Mouse (Mus musculus): ENCODE data around the gene Csf2rb. TPM values are rescaled to one million over a fixed set of nuclear protein-coding genes. Genes with fewer than 3 reads are reported as not detected.

The Csf2rb gene
- 0.50 TPM for polyA plus RNA-seq (2014; fragmentation: Illumina TruSeq; extraction: RNeasy Lipid Tissue Mini Kit (QIAGEN cat#74804); ENCODE audit: low read depth, low replicate concordance)

DNA sequence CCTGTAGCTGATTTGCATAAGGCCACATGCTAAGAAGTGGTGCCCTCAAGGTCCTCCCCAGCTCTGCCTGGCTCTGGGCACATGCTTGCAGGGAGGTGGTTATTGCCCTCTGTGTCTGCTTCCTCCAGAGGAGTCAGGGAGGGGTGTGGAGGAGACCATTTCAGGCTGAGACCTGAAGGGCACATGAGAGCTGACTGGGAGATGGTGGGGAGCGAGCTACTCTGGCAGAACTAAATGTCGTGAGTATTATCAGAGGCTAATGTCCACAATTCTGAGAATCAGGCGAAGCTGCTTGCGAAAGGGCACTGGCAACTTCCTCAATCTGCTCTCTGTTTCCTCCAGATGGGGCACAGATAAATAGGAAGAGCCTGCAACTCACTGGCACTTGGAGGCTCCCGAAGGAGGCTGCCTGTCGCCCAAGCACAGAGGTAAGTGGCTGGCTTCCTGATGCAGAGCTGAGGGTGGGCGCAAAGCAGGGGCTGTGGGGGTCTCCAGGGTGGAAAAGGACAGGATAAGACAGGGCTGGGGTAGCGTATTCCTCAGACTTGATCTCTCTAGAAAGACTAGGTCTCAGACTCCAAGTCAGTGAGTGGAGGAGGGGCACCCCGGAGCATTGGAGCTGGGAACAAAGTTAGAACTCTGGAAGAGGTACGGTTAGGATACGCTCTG, at the start of gene Csf2rb:
Gene Csf2rb, plus strand, starts transcription at position 82 of the 669 bp plus-strand sequence.

DNA sequence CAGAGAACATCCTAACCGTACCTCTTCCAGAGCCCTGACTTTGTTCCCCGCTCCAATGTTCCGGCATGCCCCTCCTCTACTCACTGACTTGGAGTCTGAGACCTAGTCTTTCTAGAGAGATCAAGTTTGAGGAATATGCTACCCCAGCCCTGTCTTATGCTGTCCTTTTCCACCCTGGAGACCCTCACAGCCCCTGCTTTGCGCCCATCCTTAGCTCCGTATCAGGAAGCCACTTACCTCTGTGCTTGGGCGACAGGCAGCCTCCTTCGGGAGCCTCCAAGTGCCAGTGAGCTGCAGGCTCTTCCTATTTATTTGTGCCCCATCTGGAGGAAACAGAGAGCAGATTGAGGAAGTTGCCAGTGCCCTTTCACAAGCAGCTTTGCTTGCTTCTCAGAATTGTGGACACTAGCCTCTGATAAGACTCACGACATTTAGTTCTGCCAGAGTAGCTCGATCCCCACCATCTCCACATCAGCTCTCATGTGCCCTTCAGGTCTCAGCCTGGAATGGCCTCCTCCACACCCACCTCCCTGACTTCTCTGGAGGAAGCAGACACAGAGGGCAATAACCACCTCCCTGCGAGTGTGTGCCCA, 20.1 kb upstream of the Csf2rb start, which contains the start of gene Csf2rb2:
Gene Csf2rb2, minus strand, starts transcription at position 381 of the 593 bp plus-strand sequence.

GRCm38 (mm10) chr15:78395478-78395962, 70.0 kb downstream of the Csf2rb start, which contains the start of gene Tex33:
Gene Tex33, minus strand, starts transcription at chr15:78395912.

Other genes starting within 250 kb of the Csf2rb start
- gene Cacng2, start 205.7 kb upstream of the Csf2rb start, polyA plus RNA-seq (2014; fragmentation: Illumina TruSeq; extraction: RNeasy Lipid Tissue Mini Kit (QIAGEN cat#74804); ENCODE audit: low read depth, low replicate concordance) = not detected
- 13.9 TPM for gene Ift27, start 151.6 kb upstream of the Csf2rb start, polyA plus RNA-seq (2014; fragmentation: Illumina TruSeq; extraction: RNeasy Lipid Tissue Mini Kit (QIAGEN cat#74804); ENCODE audit: low read depth, low replicate concordance)
- gene Pvalb, start 119.4 kb upstream of the Csf2rb start, polyA plus RNA-seq (2014; fragmentation: Illumina TruSeq; extraction: RNeasy Lipid Tissue Mini Kit (QIAGEN cat#74804); ENCODE audit: low read depth, low replicate concordance) = 1.9 TPM
- gene Ncf4, start 81.0 kb upstream of the Csf2rb start, polyA plus RNA-seq (2014; fragmentation: Illumina TruSeq; extraction: RNeasy Lipid Tissue Mini Kit (QIAGEN cat#74804); ENCODE audit: low read depth, low replicate concordance) = 3.0 TPM
- gene Csf2rb2, start 20.0 kb upstream of the Csf2rb start, polyA plus RNA-seq (2014; fragmentation: Illumina TruSeq; extraction: RNeasy Lipid Tissue Mini Kit (QIAGEN cat#74804); ENCODE audit: low read depth, low replicate concordance) = 0.73 TPM
- not detected for gene Tex33, start 70.2 kb downstream of the Csf2rb start, polyA plus RNA-seq (2014; fragmentation: Illumina TruSeq; extraction: RNeasy Lipid Tissue Mini Kit (QIAGEN cat#74804); ENCODE audit: low read depth, low replicate concordance)
- 26.6 TPM for gene Tst, start 80.2 kb downstream of the Csf2rb start, polyA plus RNA-seq (2014; fragmentation: Illumina TruSeq; extraction: RNeasy Lipid Tissue Mini Kit (QIAGEN cat#74804); ENCODE audit: low read depth, low replicate concordance)
- gene Mpst, start 80.7 kb downstream of the Csf2rb start, polyA plus RNA-seq (2014; fragmentation: Illumina TruSeq; extraction: RNeasy Lipid Tissue Mini Kit (QIAGEN cat#74804); ENCODE audit: low read depth, low replicate concordance) = 56.8 TPM
- gene Kctd17, start 102.8 kb downstream of the Csf2rb start, polyA plus RNA-seq (2014; fragmentation: Illumina TruSeq; extraction: RNeasy Lipid Tissue Mini Kit (QIAGEN cat#74804); ENCODE audit: low read depth, low replicate concordance) = 24.6 TPM
- gene Tmprss6, start 142.9 kb downstream of the Csf2rb start, polyA plus RNA-seq (2014; fragmentation: Illumina TruSeq; extraction: RNeasy Lipid Tissue Mini Kit (QIAGEN cat#74804); ENCODE audit: low read depth, low replicate concordance) = not detected
- 0.21 TPM for gene Il2rb, start 169.5 kb downstream of the Csf2rb start, polyA plus RNA-seq (2014; fragmentation: Illumina TruSeq; extraction: RNeasy Lipid Tissue Mini Kit (QIAGEN cat#74804); ENCODE audit: low read depth, low replicate concordance)
- 10.5 TPM for gene C1qtnf6, start 205.7 kb downstream of the Csf2rb start, polyA plus RNA-seq (2014; fragmentation: Illumina TruSeq; extraction: RNeasy Lipid Tissue Mini Kit (QIAGEN cat#74804); ENCODE audit: low read depth, low replicate concordance)
- not detected for gene Sstr3, start 218.9 kb downstream of the Csf2rb start, polyA plus RNA-seq (2014; fragmentation: Illumina TruSeq; extraction: RNeasy Lipid Tissue Mini Kit (QIAGEN cat#74804); ENCODE audit: low read depth, low replicate concordance)
- gene Rac2, start 247.0 kb downstream of the Csf2rb start, polyA plus RNA-seq (2014; fragmentation: Illumina TruSeq; extraction: RNeasy Lipid Tissue Mini Kit (QIAGEN cat#74804); ENCODE audit: low read depth, low replicate concordance) = 1.8 TPM